Mouse (Mus musculus): ENCODE data around the gene Dlg2. TPM values are rescaled to one million over a fixed set of nuclear protein-coding genes. Genes with fewer than 3 reads are reported as not detected.

Dlg2 gene
- total RNA-seq, 2 experiments from 2014 or later: 0.33 to 2.1 TPM

- no peak for ATAC-seq (replicated peaks; ENCODE audit: low FRiP score, low TSS enrichment, poor library complexity, severe bottlenecking)
These were observed 587.0 kb downstream of the Dlg2 start for GRCm38 (mm10) chr7:91063297-91064040.

- ATAC-seq (replicated peaks; ENCODE audit: low FRiP score, low TSS enrichment, poor library complexity, severe bottlenecking): no peak
These were observed 595.6 kb downstream of the Dlg2 start for GRCm38 (mm10) chr7:91071751-91072707.

GRCm38 (mm10) chr7:91086071-91086470 lies 609.6 kb downstream of the Dlg2 start:
- ATAC-seq (replicated peaks; ENCODE audit: low FRiP score, low TSS enrichment, poor library complexity, severe bottlenecking): no peak

- no peak for ATAC-seq (replicated peaks; ENCODE audit: low FRiP score, low TSS enrichment, poor library complexity, severe bottlenecking)
These were observed 612.9 kb downstream of the Dlg2 start for GRCm38 (mm10) chr7:91089211-91089930.

GRCm38 (mm10) chr7:91090317-91090829 lies 613.9 kb downstream of the Dlg2 start:
- ATAC-seq (replicated peaks; ENCODE audit: low FRiP score, low TSS enrichment, poor library complexity, severe bottlenecking): no peak

GRCm38 (mm10) chr7:91090830-91091683 lies 614.6 kb downstream of the Dlg2 start:
- no peak for ATAC-seq (replicated peaks; ENCODE audit: low FRiP score, low TSS enrichment, poor library complexity, severe bottlenecking)

GRCm38 (mm10) chr7:91096467-91096866 lies 620.0 kb downstream of the Dlg2 start:
- no peak for ATAC-seq (replicated peaks; ENCODE audit: low FRiP score, low TSS enrichment, poor library complexity, severe bottlenecking)

- no peak for ATAC-seq (replicated peaks; ENCODE audit: low FRiP score, low TSS enrichment, poor library complexity, severe bottlenecking)
These were observed 622.0 kb downstream of the Dlg2 start for GRCm38 (mm10) chr7:91098521-91098920.

GRCm38 (mm10) chr7:91109575-91109974 lies 633.1 kb downstream of the Dlg2 start:
- ATAC-seq (replicated peaks; ENCODE audit: low FRiP score, low TSS enrichment, poor library complexity, severe bottlenecking): no peak

- ATAC-seq (replicated peaks; ENCODE audit: low FRiP score, low TSS enrichment, poor library complexity, severe bottlenecking): no peak
These were observed 655.7 kb downstream of the Dlg2 start for GRCm38 (mm10) chr7:91132128-91132527.

- no peak for ATAC-seq (replicated peaks; ENCODE audit: low FRiP score, low TSS enrichment, poor library complexity, severe bottlenecking)
These were observed 677.6 kb downstream of the Dlg2 start for GRCm38 (mm10) chr7:91154096-91154495.

GRCm38 (mm10) chr7:91159144-91159543 lies 682.7 kb downstream of the Dlg2 start:
- ATAC-seq (replicated peaks; ENCODE audit: low FRiP score, low TSS enrichment, poor library complexity, severe bottlenecking): no peak

- ATAC-seq (replicated peaks; ENCODE audit: low FRiP score, low TSS enrichment, poor library complexity, severe bottlenecking): no peak
These were observed 685.2 kb downstream of the Dlg2 start for GRCm38 (mm10) chr7:91161643-91162175.

GRCm38 (mm10) chr7:91173560-91173959 lies 697.1 kb downstream of the Dlg2 start:
- ATAC-seq (replicated peaks; ENCODE audit: low FRiP score, low TSS enrichment, poor library complexity, severe bottlenecking): no peak

GRCm38 (mm10) chr7:91188211-91188610 lies 711.7 kb downstream of the Dlg2 start:
- no peak for ATAC-seq (replicated peaks; ENCODE audit: low FRiP score, low TSS enrichment, poor library complexity, severe bottlenecking)

- ATAC-seq (replicated peaks; ENCODE audit: low FRiP score, low TSS enrichment, poor library complexity, severe bottlenecking): no peak
These were observed 722.9 kb downstream of the Dlg2 start for GRCm38 (mm10) chr7:91199372-91199771.

GRCm38 (mm10) chr7:91208083-91208852 lies 731.8 kb downstream of the Dlg2 start:
- ATAC-seq (replicated peaks; ENCODE audit: low FRiP score, low TSS enrichment, poor library complexity, severe bottlenecking): no peak

GRCm38 (mm10) chr7:91208973-91209372 lies 732.5 kb downstream of the Dlg2 start:
- ATAC-seq (replicated peaks; ENCODE audit: low FRiP score, low TSS enrichment, poor library complexity, severe bottlenecking): no peak
